Mouse (Mus musculus): Measurements from ENCODE around the gene 4921536K21Rik.

- TF ChIP-seq POLR2A (IDR thresholded peaks at IDR 0.05; ENCODE audit: extremely low read depth, insufficient read depth, low read length) (no peak), CTCF (IDR thresholded peaks at IDR 0.05; ENCODE audit: extremely low read depth, insufficient read depth, low read length) (no peak)
These were observed 30.6 kb downstream of the 4921536K21Rik start for GRCm38 (mm10) chr11:3864343-3864742.

All from cortical plate, adult 2 months (tissue).